Mouse (Mus musculus): ENCODE measurements around the gene Rnd1. TPM values are rescaled to one million over a fixed set of nuclear protein-coding genes. Genes with fewer than 3 reads are reported as not detected.

Gene Rnd1
- total RNA-seq, 4 experiments from 2014 or later = 1.0 to 2.3 (median 1.1) TPM

DNA sequence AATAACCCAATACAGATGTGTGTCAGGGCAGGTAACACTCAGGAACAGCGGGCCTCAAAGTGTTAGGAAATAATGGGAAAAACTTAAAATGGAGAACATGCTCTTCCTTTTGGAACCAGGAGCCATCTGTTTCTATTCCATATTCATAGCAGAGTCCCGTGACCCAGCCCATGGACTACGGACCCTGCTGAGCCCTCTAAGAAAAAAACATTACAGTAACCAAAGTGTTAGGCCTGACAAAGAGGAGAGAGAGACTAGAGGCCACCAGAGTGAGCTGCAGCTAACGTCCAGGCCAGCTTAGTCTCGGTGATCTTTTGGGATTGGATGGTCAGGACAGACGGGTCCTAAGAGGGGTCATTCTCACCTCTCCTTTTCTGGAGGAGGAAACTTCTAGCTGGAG, 62.3 kb downstream of the Rnd1 start:
- no peak for DNase-seq (ENCODE audit: low spot score in 2 of 2)

DNA sequence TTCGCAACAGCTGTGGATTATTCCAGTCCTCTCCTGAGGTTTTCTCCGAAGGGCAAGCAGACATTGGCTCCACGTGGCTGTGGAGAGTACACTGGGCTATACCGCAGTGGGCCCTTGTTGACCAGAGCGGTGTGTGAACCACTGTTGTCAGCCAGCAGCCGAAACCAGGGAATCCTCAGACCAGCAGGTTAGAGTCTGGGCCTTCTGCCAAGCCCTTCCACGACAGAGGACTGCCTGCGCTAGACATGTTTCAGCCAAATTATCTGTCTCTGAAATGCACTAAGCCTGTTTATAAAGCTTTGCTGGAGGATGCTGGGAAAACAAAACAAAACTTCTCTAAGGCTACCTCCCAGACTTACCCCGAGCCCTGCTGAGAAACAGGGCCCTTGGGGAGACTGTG, 62.7 kb downstream of the Rnd1 start:
- no peak for DNase-seq (ENCODE audit: low spot score in 2 of 2)

Other genes with a start within 250 kb of the Rnd1 start
- gene Olfr282, start 246.2 kb downstream of the Rnd1 start, total RNA-seq (2022) = not detected
- gene Olfr281, start 224.9 kb downstream of the Rnd1 start, total RNA-seq (2022) = not detected
- not detected for gene OR5BS1P, start 207.6 kb downstream of the Rnd1 start, total RNA-seq (2022)
- not detected for gene Lalba, start 194.7 kb downstream of the Rnd1 start, total RNA-seq (2022)
- not detected for gene Olfr279, start 185.1 kb downstream of the Rnd1 start, total RNA-seq (2022)
- gene Kansl2, start 143.2 kb downstream of the Rnd1 start, total RNA-seq (2022) = 10 to 100 TPM; 65.5 to 72.7 (median 69.8) TPM
- gene Ccnt1, start 106.5 kb downstream of the Rnd1 start, total RNA-seq (2022) = 10 to 100 TPM; 14.3 to 19.4 (median 15.7) TPM
- gene 4930415O20Rik, start 106.5 kb downstream of the Rnd1 start, total RNA-seq (2022) = under 1 TPM in 1 of 4 experiments, not detected in 3; 0.63 TPM
- gene Adcy6, start 67.4 kb downstream of the Rnd1 start, total RNA-seq (2022) = 10 to 100 TPM; 13.4 to 21.4 (median 19.1) TPM
- gene Cacnb3, start 46.6 kb downstream of the Rnd1 start, total RNA-seq (2022) = 1 to 10 TPM in 2 of 4 experiments, under 1 TPM in 2; 0.78 to 1.1 (median 1.0) TPM
- gene Ddx23, start 14.6 kb downstream of the Rnd1 start, total RNA-seq (2022) = 10 to 100 TPM; 54.0 to 72.3 (median 63.4) TPM
- gene Ccdc65, start 30.7 kb upstream of the Rnd1 start, total RNA-seq (2022) = not detected
- gene Fkbp11, start 50.7 kb upstream of the Rnd1 start, total RNA-seq (2022) = under 1 TPM in 3 of 4 experiments, not detected in 1; 0.43 to 0.92 (median 0.72) TPM
- gene Arf3, start 85.8 kb upstream of the Rnd1 start, total RNA-seq (2022) = 1 to 10 TPM; 6.9 to 8.9 (median 8.1) TPM
- 1 to 10 TPM in 1 of 4 experiments, under 1 TPM in 3; 0.48 to 1.1 (median 0.85) TPM for gene Wnt10b, start 100.7 kb upstream of the Rnd1 start, total RNA-seq (2022)
- not detected for gene Wnt1, start 112.4 kb upstream of the Rnd1 start, total RNA-seq (2022)
- gene Ddn, start 132.0 kb upstream of the Rnd1 start, total RNA-seq (2022) = under 1 TPM; 0.12 to 0.67 (median 0.43) TPM
- gene Prkag1, start 154.1 kb upstream of the Rnd1 start, total RNA-seq (2022) = 10 to 100 TPM; 43.8 to 55.0 (median 46.9) TPM
- 10 to 100 TPM; 52.6 to 67.2 (median 59.1) TPM for gene Kmt2d, start 193.7 kb upstream of the Rnd1 start, total RNA-seq (2022)
- 1 to 10 TPM; 1.4 to 2.9 (median 2.0) TPM for gene Rhebl1, start 217.1 kb upstream of the Rnd1 start, total RNA-seq (2022)
- 1 to 10 TPM in 1 of 4 experiments, under 1 TPM in 3; 0.19 to 1.0 (median 0.49) TPM for gene Dhh, start 221.1 kb upstream of the Rnd1 start, total RNA-seq (2022)
- gene Lmbr1l, start 240.8 kb upstream of the Rnd1 start, total RNA-seq (2022) = 1 to 10 TPM; 3.7 to 5.0 (median 4.2) TPM

All from gastrocnemius, adult 8-10 months (tissue).